Mouse (Mus musculus) thymus, adult 2 months (tissue): ENCODE measurements at regions not wholly inside any gene's neighbourhood (a gene's known extent, or its start where the extent isn't known, plus 50 kb on each side); places are given as distances from the start of the nearest gene placed in this dataset.

Experiments used
- DNase-seq: peaks from one replicate; pipeline ENCODE4 v3.0.0; 2021
- H3K27ac ChIP-seq: fragments of 200-500 bp; 2 replicates; pipeline ENCODE4 v1.5.1; 2012; ENCODE audit warnings: low read length, control low read depth; ENCODE audit not compliant: control insufficient read depth, insufficient read depth
- H3K27me3 ChIP-seq: fragments of 200-500 bp; 2 replicates; pipeline ENCODE4 v1.6.1; 2012; ENCODE audit warnings: mild to moderate bottlenecking, low read length, moderate library complexity, mixed read lengths; ENCODE audit not compliant: control insufficient read depth, insufficient read depth
- H3K36me3 ChIP-seq: fragments of 200-500 bp; 2 replicates; pipeline ENCODE4 v1.6.1; 2012; ENCODE audit warnings: mild to moderate bottlenecking, low read length, moderate library complexity; ENCODE audit not compliant: control insufficient read depth, insufficient read depth
- H3K4me1 ChIP-seq: fragments of 200-500 bp; replicated peaks from 2 replicates; pipeline ENCODE4 v1.6.1; 2012; ENCODE audit warnings: low read length; ENCODE audit not compliant: control insufficient read depth, insufficient read depth
- H3K4me3 ChIP-seq: fragments of 200-500 bp; 2 replicates; pipeline ENCODE4 v1.5.1; 2012; ENCODE audit warnings: mild to moderate bottlenecking, low read length, control low read depth, moderate library complexity; ENCODE audit not compliant: control insufficient read depth, insufficient read depth
- CTCF ChIP-seq: fragments of 200-500 bp; IDR thresholded peaks from 2 replicates; pipeline ENCODE4 v1.5.1; 2012; ENCODE audit warnings: mild to moderate bottlenecking, control low read depth, low read length, moderate library complexity, borderline replicate concordance; ENCODE audit not compliant: control insufficient read depth, poor library complexity, insufficient read depth; ENCODE audit errors: extremely low read depth
- POLR2A ChIP-seq: fragments of 200-500 bp; IDR thresholded peaks from 2 replicates; pipeline ENCODE4 v1.6.1; 2012; ENCODE audit warnings: mild to moderate bottlenecking, low read length, control low read depth, moderate library complexity; ENCODE audit not compliant: control insufficient read depth, poor library complexity, insufficient read depth; ENCODE audit errors: extremely low read depth
- WGBS: fragments of 180-500 bp; shearing (Covaris S2); methylation state at CpG from one replicate; pipeline ENCODE4 v1.1.7; 2018; 5-methylcytosine and 5-hydroxymethylcytosine counted together

- no peaks in the 10 kb centered on the region for H3K36me3 ChIP-seq
Measured at GRCm38 (mm10) chr6:148603878-148604277, 159.7 kb upstream of the Tmtc1 start.

DNA sequence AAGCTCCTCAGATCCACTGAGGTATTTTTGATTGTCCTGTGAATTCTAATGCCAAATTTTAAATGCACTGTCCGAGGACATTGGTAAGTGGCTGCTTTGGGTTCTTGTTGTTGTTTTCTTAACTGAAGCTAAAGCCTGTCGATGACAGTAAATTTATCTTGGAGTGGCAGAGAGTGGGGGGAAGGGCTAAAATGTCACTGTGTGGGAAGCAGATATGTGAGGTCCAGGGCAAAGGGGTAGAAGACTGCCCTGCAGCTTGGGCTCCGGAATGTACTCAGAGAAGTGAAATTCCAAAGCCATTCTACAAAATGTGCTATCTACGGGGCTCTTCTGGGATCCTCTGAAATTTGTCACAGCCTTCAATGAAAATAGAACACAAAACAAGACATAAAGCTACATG lies 159.3 kb upstream of the Tmtc1 start:
- H3K27me3 ChIP-seq = no peaks in the 10 kb centered on the region
- H3K36me3 ChIP-seq = no peaks in the 10 kb centered on the region
- no peak overlapping the region for H3K4me3 ChIP-seq
- DNase-seq = no peak
- 84% methylated on average over 4 of the region's 4 CpGs for WGBS
- TF ChIP-seq CTCF (no peak), POLR2A (no peak)
- no peak overlapping the region for H3K27ac ChIP-seq
- H3K4me1 ChIP-seq = no peaks in the 10 kb centered on the region

More at GRCm38 (mm10) chr6:148603878-148604277, 159.7 kb upstream of the Tmtc1 start:
- Histone ChIP-seq H3K4me1 (no peaks in the 10 kb centered on the region), H3K27ac (no peak overlapping the region), H3K4me3 (no peak overlapping the region), H3K27me3 (no peaks in the 10 kb centered on the region)
- TF ChIP-seq POLR2A = no peak
- TF ChIP-seq CTCF = no peak
- DNase-seq = no peak
- 92% methylated on average over 2 of the region's 2 CpGs for WGBS

DNA sequence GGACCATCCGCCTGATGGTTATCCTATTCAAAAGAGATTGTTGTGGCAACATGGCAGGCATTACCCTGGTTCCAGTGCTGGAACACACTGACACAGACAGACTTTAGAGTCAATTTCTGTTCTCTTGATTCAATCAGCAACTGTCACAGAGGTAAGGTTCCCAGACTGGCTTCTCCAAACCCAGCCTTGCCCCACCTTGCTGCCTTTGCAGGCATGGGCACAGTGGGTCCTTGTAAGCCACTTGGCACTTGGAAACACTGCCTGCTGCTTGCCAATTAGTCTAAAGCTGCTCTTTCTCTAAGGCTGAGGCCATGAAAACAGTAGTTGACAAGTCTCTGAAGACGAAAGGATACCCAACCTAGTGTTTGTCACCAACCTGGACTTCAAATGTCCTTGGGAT lies 158.7 kb upstream of the Tmtc1 start:
- no peaks in the 10 kb centered on the region for H3K27me3 ChIP-seq
- no peak for TF ChIP-seq CTCF
- no peak for TF ChIP-seq POLR2A
- H3K4me3 ChIP-seq = no peak overlapping the region
- DNase-seq = no peak
- no peaks in the 10 kb centered on the region for H3K4me1 ChIP-seq
- no peak overlapping the region for H3K27ac ChIP-seq
- WGBS = 93% methylated on average over 2 of the region's 2 CpGs
- H3K36me3 ChIP-seq = no peaks in the 10 kb centered on the region

- Histone ChIP-seq H3K27ac (no peak overlapping the region), H3K4me3 (no peak overlapping the region)
- WGBS = 76% methylated on average over 2 of the region's 2 CpGs
Measured at GRCm38 (mm10) chr6:148600934-148601333, 156.7 kb upstream of the Tmtc1 start.

GRCm38 (mm10) chr6:148599473-148599872 lies 155.3 kb upstream of the Tmtc1 start:
- H3K36me3 ChIP-seq = no peaks in the 10 kb centered on the region
- no peak overlapping the region for H3K27ac ChIP-seq
- 92% methylated on average over 4 of the region's 4 CpGs for WGBS
- H3K4me1 ChIP-seq = no peaks in the 10 kb centered on the region
- no peak overlapping the region for H3K4me3 ChIP-seq
- DNase-seq = no peak
- no peaks in the 10 kb centered on the region for H3K27me3 ChIP-seq
- TF ChIP-seq POLR2A (no peak), CTCF (no peak)

More at GRCm38 (mm10) chr6:148600934-148601333, 156.7 kb upstream of the Tmtc1 start:
- Histone ChIP-seq H3K4me1 (no peaks in the 10 kb centered on the region), H3K36me3 (no peaks in the 10 kb centered on the region), H3K27me3 (no peaks in the 10 kb centered on the region)
- no peak for DNase-seq
- TF ChIP-seq POLR2A = no peak
- TF ChIP-seq CTCF = no peak

GRCm38 (mm10) chr6:148598746-148599337 lies 154.7 kb upstream of the Tmtc1 start:
- Histone ChIP-seq H3K4me1 (no peaks in the 10 kb centered on the region), H3K27me3 (no peaks in the 10 kb centered on the region), H3K27ac (no peak overlapping the region), H3K36me3 (no peaks in the 10 kb centered on the region), H3K4me3 (no peak overlapping the region)
- no peak for DNase-seq
- TF ChIP-seq POLR2A = no peak
- TF ChIP-seq CTCF = no peak
- WGBS = 35% methylated on average over 16 of the region's 16 CpGs
